Mouse (Mus musculus) mouse trophoblast stem cell (cell line): ENCODE measurements at regions not wholly inside any gene's neighbourhood (a gene's known extent, or its start where the extent isn't known, plus 50 kb on each side); places are given as distances from the start of the nearest gene placed in this dataset.

Source experiments
- in situ Hi-C, 2 experiments: fragments of 300-500 bp; cut with MseI, MboI; formaldehyde crosslinking; loops; 2 replicates in 1 of 2; 3 replicates in 1 of 2; pipeline ENCODE4 v1.15.1; 2025

DNA sequence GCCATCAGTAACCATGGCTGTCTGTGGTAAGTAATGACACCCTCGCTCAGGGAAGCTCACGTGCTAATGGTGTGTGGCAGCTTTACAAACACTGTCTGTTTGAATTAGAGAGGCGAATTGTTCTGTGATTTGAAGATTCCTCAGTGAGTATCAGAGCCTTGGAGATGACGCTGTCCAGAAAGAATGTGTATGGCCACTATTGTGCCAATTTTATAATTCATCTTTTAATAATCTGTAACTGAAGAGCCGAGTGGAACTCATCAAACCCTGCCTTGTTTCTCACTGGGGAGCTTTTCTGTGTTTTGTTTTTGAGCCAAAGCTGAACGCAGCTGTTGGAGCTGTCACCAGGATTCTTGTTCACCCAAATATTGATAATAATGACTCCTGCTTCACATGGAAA, 171.7 kb downstream of the Dact1 start:
- in situ Hi-C loops, result no loop called here

DNA sequence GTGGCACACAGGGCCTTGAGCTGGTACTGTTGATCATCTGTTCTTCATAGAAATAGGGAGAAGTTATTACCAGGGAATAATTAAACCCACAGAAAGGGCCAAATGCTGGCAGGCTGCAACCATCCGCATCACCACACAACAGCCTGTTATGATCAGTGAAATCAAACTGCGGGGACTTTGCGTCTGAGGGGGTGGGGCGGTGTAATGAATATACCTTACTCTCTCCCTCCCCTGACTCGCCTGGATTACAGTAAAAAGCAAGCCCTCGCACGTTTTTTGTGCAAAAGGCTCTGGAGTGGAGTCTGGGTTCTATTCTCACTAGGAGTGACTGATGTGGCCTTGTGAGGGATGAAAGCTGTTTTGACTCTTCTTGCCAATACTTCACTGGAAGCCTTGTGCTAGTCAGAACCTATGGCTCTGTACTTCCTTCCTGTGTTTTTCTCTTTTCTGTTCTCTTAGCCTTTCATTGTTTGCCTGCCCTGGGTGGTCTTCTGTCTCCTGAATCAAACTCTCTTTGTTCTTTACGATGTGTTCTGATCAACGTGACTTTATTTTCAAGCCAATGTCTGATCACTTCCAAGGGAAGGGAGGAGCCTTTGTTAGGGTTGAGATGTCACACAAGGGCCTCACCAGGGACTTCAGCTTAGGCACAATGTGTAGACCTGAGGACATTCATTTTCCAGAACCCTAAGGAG, 172.4 kb downstream of the Dact1 start:
- in situ Hi-C loops, result no loop called here

DNA sequence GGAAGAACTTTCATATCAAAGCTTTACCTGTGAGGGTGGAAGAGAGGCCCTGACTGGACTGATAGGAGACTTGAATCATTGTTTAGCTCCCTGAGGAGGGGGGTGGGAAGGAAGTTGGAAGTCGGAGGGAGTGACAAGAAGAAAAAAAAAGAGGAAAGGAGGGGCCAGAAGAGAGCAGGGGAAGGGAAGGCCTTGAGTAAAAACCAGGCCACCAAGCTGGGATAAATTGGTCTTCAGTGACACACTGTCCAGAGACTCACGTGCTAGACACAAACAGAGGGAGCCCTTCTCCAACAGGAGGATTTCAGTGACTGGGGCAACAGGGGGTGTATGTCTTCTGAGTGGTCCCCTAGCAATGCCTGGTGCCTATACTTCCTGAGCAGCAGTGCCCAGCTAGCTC, 172.9 kb downstream of the Dact1 start:
- in situ Hi-C loops, result no loop called here

DNA sequence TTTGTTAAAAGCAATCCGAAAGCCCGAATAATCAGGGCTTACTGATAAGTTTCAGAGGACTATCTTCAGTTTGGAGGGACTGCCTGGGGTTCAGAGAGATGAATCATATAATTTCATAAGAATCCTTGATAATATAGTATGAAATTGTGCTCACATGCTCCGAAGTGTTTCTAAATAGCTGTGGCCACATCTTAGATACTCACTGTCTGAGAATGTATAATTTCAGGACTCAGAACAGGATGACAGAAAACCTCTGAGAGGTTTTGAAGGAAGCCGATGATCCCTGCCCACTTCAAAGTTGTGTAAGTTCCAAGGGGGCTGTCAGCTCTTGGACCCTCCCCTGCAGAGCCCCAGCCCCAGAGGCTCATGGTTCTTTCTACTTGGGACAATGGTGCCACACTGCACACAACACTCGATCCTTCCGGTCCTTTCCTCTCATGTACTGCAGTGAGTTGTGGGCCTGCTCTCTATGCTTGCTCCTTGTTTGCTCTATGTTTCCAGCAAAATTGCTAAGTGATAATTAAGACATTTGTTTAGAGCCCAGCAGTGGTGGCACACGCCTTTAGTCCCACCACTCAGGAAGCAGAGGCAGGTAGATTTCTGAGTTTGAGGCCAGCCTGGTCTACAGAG, 174.0 kb downstream of the Dact1 start:
- in situ Hi-C loops, result no loop called here

DNA sequence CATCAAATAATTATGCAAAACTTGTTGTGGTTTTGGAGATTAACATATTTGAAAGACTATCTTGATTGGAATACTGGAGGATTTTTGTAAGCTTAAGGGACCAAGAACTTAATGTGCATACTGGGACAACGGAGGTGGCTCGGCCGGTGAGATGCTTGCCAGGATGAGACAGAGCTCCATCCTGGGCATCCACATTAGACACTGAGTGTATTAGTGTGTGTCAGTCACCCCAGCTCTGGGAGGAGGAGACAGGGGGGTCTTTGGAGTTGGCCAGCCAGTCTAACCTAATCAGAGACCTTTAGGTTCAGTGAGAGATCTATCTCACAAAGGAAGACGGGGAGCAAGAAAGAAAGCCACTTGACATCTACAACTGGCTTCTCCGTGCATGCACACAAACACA, 174.6 kb downstream of the Dact1 start:
- in situ Hi-C loops, result no loop called here

DNA sequence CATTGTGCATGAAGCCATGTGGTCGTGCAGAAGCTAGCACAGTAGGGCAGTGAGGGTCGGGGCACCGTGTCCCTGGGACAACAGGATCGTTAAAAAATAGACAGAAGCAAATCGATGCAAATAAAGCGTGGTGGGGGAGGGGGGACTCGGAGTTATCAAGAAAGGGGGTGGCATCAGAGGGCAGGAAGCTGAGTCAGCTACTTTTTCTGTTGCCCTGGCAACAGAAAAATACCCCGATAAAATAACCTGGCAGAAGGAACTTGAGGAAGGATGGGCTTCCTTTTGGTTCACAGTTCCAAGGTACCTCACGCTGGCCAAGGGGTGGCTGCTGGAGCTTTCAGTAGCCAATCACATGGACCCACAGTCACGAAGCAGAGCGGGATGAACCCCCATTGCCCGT, 176.4 kb downstream of the Dact1 start:
- in situ Hi-C loops, result no loop called here

DNA sequence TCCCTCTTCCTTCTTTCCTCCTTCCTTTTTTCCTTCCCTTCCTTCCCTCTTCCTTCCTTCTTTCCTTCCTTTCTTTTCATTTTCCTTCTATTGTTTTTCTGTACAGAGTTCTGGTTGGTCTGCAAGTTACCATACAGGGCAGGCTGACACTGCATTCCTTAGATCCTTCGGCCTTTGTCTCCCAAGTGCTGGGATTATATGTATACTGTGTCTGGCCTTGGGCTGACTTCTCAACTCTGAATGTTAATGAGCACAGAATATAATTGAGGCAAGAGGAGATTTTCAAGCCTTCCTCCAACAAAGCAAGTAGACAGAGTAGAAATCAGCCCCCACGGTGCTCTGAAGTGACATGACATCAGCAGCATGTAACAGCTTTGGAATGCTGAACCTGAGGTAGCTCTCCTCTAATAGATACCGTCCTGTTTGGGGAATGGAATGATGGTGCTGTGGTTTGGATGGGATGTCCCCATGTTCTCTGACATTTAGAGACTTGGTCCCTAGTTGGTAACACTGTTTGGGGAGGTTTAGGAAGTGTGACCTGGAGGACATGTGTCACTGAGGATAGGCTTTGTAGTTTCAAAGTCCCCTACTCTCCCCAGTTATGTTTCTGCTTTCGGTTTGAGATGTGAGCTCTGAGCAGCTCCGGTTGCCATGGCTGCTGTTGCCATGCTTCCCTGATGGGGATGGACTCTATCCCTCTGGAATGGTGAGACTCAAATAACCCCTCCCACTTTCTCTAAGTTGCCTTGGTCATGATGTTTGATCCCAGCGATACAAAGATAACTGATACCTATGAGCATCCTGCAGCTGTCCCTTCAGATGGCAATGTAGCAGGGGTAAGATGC, 178.1 kb downstream of the Dact1 start:
- in situ Hi-C loops, result no loop called here

DNA sequence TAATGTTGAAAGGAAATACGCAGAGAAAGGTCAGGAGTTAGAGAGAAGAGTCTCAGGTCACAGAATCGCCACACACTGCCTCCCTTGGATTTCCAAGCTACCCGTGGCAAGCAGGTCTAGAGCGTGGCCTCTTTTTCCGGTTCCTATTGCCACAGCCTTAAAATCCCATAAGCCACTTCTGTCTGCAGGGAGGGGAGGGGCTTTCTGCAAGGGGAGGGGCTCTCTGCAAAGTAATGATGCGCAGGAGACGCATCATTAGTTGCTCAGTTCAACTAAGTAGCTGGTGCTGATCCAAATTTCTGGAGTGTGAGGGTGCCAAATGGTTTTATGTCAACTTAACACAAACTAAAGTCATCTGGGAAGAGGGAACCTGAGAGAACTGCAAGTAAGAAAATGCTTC, 179.6 kb downstream of the Dact1 start:
- in situ Hi-C loops, result no loop called here

DNA sequence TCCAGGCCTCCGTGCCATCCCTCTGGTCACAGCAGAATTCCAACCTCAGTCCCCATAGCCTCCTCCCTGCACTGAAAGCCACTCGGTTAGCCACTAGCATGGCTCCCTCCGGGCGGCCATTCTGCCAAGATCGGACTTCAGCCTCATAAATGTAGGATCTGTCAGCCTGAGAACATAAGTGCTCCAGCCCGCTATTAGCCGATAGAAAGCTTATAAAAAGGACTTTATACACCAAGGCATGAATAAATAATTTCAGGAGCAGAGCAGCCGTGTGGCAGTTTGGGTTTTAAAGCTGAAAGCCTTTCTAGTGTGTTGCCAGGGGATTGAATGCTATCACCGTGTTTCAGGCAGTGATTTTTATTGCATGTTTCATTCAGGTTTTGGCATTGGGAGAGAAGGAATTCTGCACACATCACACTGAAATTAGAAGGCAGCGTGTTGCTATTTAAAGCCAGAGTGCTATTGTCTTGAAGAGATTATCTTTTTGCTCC, 185.2 kb downstream of the Dact1 start:
- in situ Hi-C loops, result no loop called here

DNA sequence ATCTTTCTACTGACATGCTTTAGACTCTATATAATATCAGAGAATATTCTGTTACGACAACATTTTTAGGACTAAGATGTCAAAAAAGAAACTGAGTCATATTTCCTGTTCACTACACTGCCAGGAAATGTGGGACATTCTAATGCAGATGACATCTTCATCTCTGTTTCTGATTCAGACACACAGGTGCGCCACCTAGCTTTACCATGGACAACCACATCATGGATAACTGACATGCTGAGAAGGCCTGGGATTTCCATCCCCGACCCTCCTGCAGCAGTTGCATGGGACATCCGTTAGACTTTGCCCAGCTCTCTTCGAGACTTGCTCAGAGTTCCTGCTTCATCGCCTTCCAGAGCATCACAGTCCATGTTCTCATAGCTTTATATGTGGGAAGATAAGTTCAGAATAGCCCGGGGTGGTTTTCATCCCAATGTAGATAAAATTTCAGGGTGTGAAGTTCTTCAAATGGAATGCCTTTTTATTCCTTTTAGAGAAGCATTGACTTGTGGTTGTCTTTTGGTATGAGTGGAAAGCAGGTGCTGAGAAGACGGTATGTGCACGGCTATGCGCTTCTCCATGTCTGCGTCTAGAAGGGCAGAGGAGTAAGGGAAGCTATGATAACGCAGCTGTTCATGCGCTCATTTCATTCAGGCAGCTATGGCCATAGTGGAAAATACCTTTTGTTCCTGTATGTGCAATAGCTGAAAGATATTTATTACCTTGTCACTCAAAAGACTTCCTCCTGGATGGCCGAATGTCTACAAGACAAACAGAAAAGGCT, 188.8 kb downstream of the Dact1 start:
- in situ Hi-C loops, result no loop called here

DNA sequence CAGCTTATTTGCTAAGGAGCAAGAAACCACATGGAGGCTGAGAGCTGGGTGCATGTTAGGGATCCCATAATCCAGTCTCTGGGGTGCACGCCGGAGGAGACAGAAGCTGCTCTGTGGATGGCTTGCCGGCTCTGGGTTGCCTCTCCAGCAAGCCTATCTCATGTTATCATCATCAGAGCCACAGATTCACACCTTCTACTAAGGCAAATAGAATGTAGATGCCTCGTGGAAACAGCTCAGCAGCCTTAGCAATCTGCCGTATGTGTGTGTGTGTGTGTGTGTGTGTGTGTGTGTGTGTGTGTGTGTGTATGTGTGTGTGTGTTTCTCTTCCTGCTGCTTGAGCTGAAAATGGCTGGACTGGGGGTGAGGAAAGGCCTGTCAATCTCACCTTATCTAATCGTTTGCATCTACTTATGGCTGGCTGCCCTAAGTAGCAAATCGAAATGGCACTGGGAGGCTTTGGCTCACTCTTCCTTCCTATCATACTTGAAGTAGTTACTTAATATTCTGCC, 191.7 kb downstream of the Dact1 start:
- in situ Hi-C loops, result no loop called here

DNA sequence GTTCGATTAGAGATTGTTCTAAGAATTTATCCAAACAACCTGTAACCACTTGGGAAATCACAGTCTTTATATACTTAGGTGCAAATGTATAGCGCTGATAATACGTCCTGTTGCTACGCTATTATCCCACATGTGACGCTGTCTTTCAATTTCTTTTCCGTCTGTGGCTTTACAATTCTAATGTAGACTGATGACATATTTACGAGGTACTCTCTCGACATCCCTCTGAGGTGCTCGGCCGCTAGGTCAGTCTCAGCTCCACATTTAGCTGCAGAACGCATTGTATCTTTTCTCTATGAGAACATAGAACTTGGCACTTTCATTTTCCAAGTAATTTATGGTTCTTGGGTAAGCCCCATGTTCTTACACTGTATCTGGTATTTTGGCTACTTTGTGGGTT, 193.6 kb downstream of the Dact1 start:
- in situ Hi-C loops, result no loop called here

DNA sequence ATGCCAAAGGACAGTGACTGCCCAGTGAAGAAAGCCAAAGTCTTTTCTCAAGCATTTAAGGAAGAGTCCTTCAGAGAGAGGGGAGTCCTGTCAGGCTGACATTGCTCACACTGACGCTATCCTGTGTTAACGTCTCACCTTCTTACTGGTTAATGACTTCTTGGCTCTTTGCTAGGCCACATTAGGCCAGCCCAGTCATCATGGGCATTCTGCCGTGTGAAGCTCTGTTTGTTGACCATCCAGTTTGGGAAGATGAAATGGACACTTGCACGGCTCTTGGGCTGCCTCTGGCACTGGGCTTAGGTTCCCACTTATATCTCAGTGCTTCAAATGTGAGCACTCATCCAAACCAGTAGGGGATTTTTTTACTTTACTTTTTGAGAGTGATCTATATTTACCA, 196.5 kb downstream of the Dact1 start:
- in situ Hi-C loops, result no loop called here

DNA sequence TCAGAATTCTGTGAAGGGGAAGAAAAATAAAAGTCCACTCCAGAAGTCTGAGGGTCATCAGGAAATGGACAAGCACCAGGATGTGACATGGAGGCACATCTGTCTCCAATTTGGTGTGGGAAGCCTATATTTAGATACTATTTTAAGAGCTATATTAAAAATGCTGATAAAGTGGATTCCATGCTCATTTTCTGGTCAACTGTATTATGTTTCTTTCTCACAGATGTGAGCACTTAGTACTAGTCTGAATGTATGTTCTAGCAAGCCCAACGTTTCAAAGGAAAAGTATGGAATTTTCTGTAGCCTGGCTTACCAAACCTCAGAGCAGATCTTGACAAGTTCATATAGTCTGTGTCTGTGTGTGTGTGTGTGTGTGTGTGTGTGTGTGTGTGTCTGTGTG, 197.0 kb downstream of the Dact1 start:
- in situ Hi-C loops, result no loop called here

DNA sequence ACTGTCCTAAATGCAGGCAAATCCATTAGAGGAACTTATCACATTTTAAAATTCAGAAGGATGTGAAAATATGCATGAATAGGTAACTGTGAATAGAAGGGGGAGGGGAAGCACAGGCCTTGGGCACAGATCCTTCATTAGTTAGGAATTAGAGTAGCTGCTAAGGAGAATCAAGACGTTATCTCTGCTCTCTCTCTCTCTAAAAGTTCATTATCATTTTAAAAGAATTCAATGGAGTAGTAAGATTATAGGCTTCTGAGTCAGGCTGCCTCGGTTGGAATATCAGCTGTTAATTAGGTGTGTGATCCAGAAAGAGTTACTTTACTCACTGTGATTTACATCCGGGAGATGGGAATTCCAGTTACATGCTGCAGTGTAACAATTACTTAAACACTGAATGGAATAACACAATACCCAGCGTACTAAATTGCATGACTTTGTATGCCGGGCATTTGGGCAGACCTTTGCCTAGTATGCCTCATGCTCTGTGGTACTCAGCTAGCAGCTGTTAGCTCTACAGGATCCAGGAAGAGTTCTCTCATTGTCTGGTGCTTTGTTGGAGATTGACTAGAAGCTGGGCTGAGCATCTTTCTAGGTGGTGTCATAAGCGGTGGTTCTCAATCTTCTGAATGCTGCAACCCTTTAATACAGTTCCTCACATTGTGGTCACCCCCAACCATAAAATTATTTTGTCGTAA, 203.4 kb downstream of the Dact1 start:
- in situ Hi-C loops, result no loop called here

DNA sequence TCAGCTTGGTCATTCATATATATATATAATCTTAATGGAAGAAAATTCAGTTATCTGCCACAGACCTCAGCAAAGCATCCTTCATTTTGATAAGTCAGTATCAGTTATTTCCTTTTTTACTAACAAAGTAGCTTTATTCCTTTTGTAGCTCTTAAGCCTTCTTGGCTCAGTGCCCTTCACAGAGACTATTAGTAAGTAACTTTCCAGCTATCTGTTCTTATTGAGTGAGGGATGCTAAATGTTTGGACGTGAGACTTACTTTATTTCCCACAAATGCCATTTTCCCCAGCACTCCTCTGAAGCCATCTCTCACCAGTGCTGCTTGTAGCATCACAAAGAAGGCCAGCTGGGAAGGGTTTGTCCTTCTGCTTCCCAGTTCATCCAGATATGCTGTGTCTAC, 209.8 kb downstream of the Dact1 start:
- in situ Hi-C loops, result no loop called here

DNA sequence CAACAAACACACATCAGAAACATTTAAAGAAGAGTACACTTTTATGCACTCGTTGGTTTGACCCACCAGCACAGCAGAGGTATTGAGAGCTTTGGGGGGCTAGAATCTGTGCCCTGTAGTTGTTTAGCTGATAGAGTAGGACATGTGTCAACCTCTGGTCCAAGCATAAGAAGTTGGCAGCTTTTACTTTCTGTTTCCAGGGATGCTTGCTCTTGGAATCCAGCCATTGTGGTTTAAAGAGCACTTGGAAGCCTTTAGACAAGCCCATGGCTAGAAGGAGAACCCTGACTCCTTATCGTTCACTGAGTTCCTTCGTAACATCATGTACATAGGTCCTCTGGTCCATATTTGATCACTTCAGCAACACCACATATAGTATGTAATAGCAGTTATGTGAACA, 212.3 kb downstream of the Dact1 start:
- in situ Hi-C loops, result no loop called here

DNA sequence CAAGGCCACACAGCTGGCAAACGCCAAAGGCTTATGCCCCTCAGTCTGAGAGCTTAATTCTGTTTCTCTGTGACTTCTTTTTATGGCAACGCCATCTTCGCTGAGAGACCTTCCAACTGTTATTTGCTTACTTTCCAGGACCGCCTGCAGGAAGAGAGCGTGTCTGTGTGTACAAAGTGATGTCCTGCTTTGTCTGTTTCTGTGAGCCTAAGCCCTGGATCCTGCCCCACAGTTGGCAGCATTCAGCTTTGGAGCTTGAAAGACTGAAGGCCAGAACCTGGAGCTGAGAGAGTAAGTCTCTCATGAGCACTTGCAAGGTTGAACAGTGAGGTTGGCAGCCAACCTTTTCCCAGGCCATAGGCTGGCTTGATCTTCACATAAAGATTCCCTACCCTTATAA, 212.8 kb downstream of the Dact1 start:
- in situ Hi-C loops, result no loop called here

DNA sequence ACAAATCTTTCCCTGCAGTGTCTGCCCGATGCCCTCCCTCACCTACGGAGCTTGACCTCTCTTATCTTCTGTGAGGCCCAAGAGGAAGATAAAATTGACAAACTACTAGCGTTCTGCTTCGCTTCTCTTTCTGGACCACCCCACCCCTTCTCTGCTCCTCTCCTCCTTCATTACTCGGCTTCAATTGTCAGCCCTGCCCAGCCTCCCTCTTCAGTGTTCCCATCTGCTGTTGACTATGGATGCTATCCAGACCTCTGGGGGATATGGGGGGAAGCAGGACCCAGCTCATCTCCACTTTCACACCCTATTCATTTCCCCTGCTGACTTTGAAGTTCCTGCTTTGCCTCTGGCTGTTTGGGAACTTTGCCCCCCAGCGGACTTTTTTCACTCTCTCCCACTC, 214.5 kb downstream of the Dact1 start:
- in situ Hi-C loops, result no loop called here

DNA sequence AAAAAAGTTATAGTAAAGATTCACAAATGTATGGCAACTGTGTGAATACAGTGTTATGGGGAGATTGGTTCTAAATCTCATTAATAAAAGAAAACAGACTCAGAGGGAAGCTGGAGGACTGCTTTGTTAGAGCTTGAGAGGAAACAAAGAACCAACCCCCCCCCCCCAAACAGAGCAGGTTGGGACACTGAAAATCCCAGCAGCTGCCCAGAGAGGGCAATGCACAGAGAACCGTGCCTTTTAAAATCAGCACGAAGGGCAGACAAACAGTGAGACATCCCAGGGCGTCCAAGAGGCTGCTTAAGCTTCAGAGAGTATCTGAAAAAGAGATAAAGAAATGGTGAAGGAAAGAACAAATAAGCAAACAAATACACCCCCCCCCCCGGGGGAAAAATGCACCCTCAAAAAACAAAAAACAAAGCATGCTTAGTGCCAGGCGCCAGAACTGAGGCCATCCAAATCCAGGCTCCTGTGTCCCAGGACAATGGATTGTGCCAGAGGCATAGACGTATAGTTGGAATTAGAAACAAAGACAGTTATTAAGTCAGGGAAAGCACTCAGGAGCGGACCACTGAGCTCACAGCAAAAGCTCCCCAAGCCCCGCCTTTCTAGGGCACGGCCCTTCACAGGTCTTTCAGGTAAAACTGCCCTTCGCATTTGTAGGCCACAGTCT, 215.7 kb downstream of the Dact1 start:
- in situ Hi-C loops, result no loop called here

DNA sequence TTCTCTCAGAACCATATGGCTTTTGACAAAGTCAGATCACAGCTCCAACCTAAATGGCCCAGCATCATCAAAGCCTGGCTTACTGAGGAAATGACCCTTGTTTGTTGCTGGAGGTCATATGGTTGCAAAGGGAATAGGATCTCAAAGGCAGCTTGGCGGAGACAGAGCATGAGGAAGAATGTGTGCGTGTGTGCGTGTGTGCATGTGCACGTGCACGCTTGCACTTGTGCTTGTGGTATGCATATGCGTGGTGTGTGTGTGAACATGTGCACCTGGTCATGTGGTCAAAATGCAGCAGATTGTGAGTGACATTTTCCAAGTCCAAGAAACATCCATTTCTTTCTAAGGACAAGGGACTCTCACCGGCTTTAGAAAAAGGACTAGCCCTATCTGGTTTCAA, 216.9 kb downstream of the Dact1 start:
- in situ Hi-C loops, result no loop called here
